Mouse (Mus musculus) heart, adult 8-10 months (tissue): ENCODE data around the gene Abcd3. TPM values are rescaled to one million over a fixed set of nuclear protein-coding genes. Genes with fewer than 3 reads are reported as not detected.

ENCODE experiments used
- DNase-seq: peaks from one replicate; pipeline ENCODE4 v3.0.0; 2022; ENCODE audit warnings: low spot score
- total RNA-seq, 4 experiments: library from RNA; stranded (reverse); gene quantifications; 2 replicates each; pipeline ENCODE4 v1.2.4; 2022

Gene Abcd3
- total RNA-seq, 4 experiments from 2014 or later: 77.8 to 82.1 (median 79.9) TPM

GRCm38 (mm10) chr3:121739489-121740213 lies 75.5 kb downstream of the Abcd3 start:
- DNase-seq: no peak

DNA sequence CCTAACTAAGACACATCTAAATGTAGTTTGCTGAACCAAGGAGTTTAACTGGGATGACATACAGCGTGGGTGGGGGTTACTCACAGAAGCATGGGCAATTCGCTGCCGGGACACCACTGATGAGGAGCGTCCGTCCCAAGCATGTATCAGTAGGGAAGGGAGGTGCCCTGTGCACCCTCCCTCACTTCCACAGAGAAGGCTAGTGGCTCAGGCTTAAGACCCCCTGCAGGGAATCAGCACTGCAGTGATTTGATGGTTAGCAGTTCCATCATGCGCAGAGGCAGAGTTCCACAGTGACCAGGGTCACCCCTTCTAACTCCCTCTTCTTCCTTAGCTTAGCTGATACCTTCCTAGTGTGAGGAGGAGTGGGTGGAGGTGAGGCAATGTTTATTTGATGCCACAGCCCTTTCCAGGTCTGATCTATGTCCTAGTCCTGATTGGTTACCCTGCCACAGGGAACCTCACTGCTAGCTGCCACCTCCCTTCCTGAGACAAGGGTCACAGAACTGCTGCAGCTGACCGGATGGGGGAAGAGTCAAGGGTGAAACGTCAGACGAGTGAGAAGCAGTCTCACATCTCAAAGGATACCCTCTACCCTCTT lies 76.3 kb downstream of the Abcd3 start:
- no peak for DNase-seq

- no peak for DNase-seq
Observed at GRCm38 (mm10) chr3:121737901-121738300, 77.2 kb downstream of the Abcd3 start.

DNA sequence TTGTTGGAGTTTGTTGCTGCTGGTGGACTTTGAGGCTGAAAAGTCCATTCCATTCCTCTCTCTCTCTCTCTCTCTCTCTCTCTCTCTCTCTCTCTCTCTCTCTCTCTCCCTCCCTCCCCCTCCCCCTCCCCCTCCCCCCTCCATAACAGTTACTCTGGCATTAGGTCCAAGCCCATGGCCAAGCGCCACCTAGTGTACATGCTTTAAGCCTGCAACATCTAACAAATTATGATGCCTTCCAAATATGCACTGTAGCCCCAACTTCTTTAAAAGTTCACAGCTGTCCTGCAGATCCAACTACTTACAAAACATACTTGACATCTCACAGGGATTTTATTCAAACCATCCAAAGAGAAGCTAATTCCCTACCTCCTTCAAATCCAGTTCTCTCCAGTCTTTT lies 77.6 kb downstream of the Abcd3 start:
- DNase-seq: no peak

DNA sequence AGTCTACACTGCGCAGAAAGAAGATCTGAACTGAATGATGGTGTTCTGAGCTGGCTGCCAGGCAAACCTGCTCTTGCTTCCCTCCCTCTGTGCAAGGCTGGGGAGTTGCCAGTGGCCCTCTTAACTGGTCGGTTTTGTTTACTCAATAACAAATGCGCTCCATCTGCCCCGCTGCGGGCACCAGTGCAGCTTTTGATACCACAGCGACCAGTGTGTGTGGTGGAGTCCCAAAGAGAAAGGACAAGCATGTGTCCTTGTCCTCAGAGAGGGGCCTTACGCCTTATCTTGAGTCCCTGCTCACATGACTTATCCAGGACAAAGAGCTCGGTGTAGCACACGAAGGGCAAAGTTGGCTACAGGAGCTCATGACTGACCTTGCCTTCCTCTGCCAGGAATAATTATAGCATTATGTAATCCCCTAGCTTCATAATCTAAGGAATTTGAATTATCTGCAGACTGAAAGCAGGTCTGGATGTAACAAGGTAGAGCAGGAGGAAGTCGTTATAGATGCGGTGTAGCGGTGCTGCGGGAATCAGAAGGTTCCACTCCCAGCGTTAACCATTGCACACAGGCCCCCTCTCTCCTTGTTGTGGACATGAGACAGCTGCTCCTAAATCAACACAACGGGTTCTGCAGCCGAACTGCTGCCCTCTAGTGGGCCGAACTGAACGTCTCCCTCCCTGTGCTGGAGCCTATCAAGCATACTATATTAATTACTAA lies 78.9 kb downstream of the Abcd3 start:
- DNase-seq: peak; percentile 82

DNA sequence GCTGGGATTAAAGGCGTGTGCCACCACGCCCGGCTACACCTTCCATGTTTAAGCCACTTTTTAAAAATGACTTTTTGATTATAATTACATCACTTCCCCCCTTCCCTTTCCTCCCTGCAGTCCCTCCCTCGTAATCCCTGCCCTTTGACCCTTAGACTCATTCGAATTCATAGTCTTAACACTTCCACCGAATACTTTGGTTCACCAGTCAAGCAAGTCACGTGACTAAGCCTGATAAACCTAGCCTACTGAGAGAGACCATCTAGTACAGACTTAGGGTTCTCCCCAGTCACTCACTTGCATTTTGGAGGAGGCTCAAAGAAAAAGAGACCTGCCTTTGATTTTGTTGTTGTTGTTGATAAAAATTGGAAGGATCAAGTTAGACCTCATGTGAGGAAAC lies 79.6 kb downstream of the Abcd3 start:
- DNase-seq: no peak

- DNase-seq: no peak
Observed at GRCm38 (mm10) chr3:121729678-121730077, 85.4 kb downstream of the Abcd3 start.

GRCm38 (mm10) chr3:121725651-121726050 lies 89.5 kb downstream of the Abcd3 start:
- no peak for DNase-seq

DNA sequence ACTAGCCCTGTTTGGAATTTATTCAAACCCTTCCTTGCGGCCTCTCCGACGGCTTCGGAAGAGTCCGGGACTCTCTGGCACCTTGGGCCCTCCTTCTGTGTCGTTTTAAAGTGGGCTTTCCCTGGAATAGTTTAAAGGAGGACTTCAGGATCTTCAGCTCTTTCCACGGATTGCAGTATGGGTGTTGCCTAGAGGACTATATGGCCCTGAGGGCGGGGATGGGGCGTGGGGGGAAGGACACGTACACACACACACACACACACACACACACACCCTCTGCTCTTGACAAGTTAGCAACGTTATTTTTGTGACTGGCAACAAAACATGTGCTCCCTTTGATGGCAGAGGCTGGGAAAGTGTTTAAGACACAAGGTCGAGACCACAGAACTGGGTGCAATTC lies 90.5 kb downstream of the Abcd3 start:
- no peak for DNase-seq

DNA sequence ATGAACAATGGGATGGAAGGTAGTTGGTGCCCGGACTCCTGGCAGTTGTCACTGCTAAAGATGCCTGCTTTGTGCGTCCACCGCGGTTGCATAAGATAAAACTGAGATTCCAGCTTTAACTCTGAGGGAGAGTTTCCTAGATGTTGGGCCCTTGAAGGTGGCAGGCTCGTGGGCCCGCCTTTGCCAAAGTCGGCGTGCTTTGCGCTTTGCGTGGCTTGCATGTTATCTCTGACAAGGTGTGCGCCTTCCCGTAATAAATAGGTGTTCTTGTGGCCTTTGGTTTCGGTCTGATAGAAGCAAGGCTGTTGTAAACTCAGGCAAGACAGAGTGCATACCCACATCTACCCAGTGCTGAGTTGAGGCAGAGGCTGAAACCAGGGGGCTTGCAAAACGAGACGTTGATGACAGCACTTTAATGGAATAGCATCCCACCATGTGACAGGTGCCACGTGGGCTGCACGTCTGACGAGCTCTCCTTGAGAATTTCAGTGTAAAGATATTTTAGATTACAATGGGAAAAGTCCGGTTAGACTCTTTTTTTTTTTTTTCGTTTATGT lies 91.1 kb downstream of the Abcd3 start:
- no peak for DNase-seq

DNA sequence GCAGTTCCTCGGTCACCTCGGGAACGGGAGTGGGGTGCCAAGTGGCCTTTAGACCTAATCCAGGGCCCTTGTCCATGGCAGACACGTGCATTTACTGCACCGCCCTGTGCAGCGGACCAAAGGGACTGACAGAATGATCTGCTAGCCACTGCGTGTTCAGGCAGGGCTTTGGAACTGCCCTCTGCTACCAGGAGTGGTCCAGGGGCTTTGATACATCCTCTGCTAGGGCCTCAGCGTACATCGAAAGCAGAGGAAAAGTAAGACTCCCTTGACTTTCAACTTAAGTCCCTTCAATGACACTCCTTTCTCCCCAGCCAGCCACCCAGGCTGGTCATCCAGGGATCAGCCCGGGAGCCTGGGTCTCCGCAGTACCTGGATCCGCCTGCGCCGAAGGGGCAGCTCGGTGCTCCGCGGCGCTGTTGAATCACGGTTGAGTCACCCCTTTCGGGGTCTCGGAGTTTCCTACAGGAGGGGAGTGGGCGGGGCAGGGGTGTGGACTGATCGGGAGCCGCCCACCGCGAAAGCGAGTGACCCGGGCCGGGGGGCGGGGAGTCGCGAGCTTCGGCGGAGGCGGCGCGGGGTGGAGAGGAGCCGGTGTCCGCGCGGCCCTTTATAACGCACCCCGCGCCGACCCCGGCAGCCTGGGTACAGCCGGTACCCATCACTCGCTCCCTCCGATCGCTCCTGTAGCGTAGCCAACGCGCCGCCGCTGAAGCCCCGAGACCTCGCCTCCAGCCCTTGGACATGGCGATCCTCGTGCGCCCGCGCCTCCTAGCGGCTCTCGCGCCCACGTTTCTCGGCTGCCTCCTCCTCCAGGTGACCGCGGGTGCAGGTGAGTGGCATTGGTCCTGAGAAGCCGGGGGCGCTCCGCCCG lies 91.9 kb downstream of the Abcd3 start, which contains the start of gene F3:
Gene F3, plus strand, starts transcription at position 567 of the 874 bp plus-strand sequence.
- peak; percentile 53 for DNase-seq

DNA sequence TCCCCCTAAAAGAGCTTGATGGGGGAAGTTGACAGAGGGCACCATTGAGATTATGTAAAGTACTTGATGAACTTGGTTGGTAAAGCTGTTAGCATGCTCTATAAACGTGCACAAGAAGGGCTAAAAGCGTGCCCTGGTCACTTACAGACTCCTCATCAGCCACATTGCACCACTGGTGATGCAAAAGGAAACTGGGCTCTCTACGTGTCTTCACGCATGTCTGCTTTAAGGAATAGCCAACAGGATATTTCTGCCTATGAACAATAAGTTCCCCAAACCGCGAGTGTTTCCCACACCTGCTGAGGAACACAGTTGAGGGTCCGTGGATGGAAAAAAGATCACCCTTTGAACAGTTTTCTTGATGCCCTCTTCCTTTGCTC lies 93.4 kb downstream of the Abcd3 start:
- no peak for DNase-seq

GRCm38 (mm10) chr3:121720801-121721690 lies 94.1 kb downstream of the Abcd3 start:
- DNase-seq: no peak

DNA sequence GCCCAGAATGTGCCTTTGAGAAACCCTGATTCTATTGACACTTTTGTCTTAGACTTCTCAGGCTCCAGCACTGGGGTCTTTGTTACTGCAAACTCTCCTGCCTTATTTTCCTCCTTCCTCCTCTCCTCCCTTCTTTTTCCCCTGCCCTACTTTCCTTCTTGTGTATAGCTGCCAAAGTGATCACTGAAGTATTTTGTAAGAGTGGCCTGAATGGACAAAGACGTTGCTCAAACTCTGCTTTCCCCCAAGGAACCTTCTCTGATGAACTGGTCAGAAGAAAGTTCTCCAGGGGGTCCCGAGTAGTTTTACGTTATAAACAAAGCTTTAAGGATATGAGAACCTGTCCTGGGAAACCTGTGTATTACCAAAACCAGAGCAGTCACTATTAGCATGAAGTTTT lies 95.4 kb downstream of the Abcd3 start:
- DNase-seq: no peak

GRCm38 (mm10) chr3:121718679-121719078 lies 96.4 kb downstream of the Abcd3 start:
- no peak for DNase-seq

DNA sequence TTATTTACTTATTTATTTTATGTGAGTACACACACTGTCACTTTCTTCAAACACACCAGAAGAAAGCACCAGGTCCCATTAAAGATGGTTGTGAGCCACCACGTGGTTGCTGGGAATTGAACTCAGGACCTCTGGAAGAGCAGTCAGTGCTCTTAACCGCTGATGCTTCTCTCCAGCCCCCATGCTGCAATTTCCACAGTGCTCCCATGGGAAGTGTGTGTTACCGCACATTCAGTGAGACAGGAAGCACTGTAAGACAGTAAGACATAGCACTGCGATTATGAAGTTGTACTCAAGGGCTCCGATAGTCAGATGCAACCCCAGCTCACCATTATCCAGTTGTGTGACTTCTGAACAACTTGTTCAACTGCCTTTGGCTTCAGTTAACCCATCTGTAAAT lies 98.6 kb downstream of the Abcd3 start:
- no peak for DNase-seq

GRCm38 (mm10) chr3:121715741-121716459 lies 99.2 kb downstream of the Abcd3 start:
- no peak for DNase-seq

DNA sequence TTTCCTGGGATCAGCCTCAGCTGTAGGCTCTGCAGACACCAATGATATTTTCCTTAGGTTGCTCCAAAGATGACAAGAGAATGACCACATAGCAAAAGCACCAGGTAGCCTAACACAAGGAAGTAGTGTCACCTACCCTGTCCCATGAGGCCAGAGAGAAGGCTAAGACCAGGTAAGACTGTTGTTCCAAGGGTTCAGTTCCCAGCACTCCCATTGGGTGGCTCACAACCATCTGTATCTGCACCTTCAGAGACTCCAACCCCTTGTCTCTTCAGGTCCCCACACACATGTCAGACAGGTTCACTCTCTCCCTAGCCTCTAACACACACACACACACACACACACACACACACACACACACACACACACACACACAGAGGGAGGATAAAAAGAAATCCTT lies 99.8 kb downstream of the Abcd3 start:
- no peak for DNase-seq

DNA sequence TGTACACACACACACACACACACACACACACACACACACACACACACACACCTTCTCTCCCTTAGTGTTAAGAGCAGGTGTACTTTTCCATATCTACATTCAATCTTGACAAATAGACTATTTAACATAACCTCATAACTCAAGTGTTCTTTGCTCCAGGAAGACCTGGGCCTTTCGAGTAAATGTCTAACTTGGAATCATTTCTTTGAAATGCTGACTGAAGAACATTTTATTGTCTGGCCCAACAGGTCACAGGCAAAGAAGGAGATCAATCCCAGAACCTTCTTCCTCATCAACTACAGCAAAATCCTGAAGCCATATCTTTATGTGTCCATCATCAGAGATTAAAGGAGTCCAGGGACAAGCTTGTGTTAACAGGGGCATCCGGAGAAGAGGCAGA lies 100.6 kb downstream of the Abcd3 start:
- no peak for DNase-seq

DNA sequence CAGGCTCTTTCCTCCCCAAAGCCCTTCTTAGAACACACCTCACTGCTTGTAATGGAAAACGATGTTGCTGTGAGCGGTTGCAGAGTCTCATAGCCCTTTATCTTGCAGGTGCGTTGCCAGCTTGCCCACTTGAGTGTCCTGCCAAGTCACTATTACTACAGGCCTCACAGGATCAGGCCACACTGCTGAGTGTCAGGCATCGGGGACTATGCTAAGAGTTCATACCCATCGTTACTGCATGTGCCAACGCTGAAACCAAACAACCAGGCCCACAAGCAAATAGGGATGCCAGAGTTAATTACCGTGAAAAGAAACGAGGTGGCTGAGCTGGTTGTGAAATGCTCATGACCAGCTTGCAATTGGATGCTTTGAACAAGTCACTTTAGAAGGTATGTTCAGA lies 101.3 kb downstream of the Abcd3 start:
- DNase-seq: no peak
